Comparison of ENCODE assay signal across 12 mouse cellular contexts in the genomic region with DNA sequence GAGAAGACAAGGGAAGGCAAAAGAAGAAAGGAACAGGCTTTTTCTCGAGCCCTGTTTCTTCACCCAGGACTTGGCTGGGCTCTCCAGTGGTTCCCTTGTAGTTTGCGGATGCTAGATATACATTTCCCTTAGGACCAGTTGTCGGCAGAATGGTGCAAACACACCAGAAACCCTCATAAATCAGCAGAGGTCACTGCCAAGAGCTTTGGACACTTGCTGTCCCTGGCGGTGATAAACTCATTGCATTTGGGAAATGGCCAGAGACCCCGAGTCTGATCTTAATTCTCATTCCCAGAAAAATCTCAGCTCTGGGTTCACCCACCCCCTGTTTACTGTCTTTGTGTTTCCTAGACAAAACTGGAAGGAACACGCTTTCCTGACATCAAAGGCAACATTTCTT.
"Had no signal": no experiment of that assay in that cellular context is flagged by ENCODE, and none has a peak within 500 bp of the region (broad histone marks: within the 10 kb centered on the region; RNA-seq: fewer than 3 reads in every experiment).

No protein-coding gene starts in this region.

- H3K9me3 ChIP-seq: intestine, embryonic 15.5 days; limb, embryonic 12.5 days; liver, embryonic 13.5 days; midbrain, embryonic 12.5 days; neural tube, embryonic 15.5 days had no signal

- DNase-seq: kidney, adult 9 months; liver; liver, embryonic 13.5 days; liver, postnatal 0 days; lung, postnatal 36 days; thymus, adult 2 months; thymus, postnatal 25 days had no signal

- ATAC-seq: intestine, embryonic 15.5 days; liver, postnatal 0 days had no signal

- H3K4me1 ChIP-seq: intestine, embryonic 15.5 days; midbrain, embryonic 12.5 days had no signal

- H3K4me3 ChIP-seq: intestine, embryonic 15.5 days; limb, embryonic 12.5 days; liver, embryonic 13.5 days; midbrain, embryonic 12.5 days; myocyte; neural tube, embryonic 15.5 days had no signal

- H3K9ac ChIP-seq: intestine, embryonic 15.5 days; limb, embryonic 12.5 days; liver, embryonic 13.5 days; liver, postnatal 0 days; midbrain, embryonic 12.5 days; neural tube, embryonic 15.5 days had no signal

- H3K27ac ChIP-seq: intestine, embryonic 15.5 days; limb, embryonic 12.5 days; liver, embryonic 13.5 days; midbrain, embryonic 12.5 days; neural tube, embryonic 15.5 days had no signal

- H3K27me3 ChIP-seq: intestine, embryonic 15.5 days; limb, embryonic 12.5 days; midbrain, embryonic 12.5 days; neural tube, embryonic 15.5 days had no signal

- H3K36me3 ChIP-seq: intestine, embryonic 15.5 days; limb, embryonic 12.5 days; liver, embryonic 13.5 days; midbrain, embryonic 12.5 days; neural tube, embryonic 15.5 days had no signal

- H3K4me2 ChIP-seq: intestine, embryonic 15.5 days; limb, embryonic 12.5 days; liver, embryonic 13.5 days; midbrain, embryonic 12.5 days; neural tube, embryonic 15.5 days had no signal
